Mouse (Mus musculus): ENCODE data around the gene Ffar3. TPM values are rescaled to one million over a fixed set of nuclear protein-coding genes. Genes with fewer than 3 reads are reported as not detected.

Gene Ffar3
- polyA plus RNA-seq, 1 experiment from 2014 or later, result 0.88 TPM

DNA sequence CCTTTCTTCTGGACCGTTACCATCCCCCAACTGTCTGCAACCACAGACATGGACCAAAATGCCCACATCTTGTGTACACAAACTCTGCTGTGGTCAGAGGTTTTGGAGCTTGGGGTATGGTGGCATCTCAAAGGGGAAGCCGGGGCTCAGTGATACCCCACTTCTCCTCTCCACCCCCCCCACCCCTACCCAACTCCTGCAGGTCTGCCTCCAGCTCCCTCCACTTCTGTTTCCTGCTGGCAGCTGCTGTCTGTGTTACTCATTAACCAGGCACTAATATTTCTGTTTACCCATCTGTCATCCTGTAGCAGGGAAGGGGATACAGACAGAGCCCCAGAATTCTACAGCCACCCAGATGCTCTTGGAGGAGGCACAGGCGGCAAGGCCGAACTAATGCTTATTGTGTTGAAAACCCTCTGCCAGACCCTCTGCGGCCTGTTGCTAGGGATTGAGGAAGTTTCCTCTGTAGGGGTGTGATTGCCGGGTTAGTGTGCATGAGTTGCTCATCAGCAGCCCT is 43.6 kb downstream of the Ffar3 start:
- Histone ChIP-seq H3K27me3 (no peaks in the 10 kb centered on the region), H3K4me2 (no peak overlapping the region), H3K27ac (peak overlapping the region; percentile 41; the same call in 1 of the 2 replicates), H3K36me3 (no peaks in the 10 kb centered on the region), H3K9me3 (replicated peaks) (no peaks in the 10 kb centered on the region), H3K4me1 (peaks cover 14% of the 10 kb centered on the region), H3K9ac (no peak overlapping the region), H3K4me3 (replicated peaks) (no peak overlapping the region)
- ATAC-seq (replicated peaks; ENCODE audit: low FRiP score), result peak; percentile 25; the same call in 1 of the 2 replicates
- WGBS, result 71% methylated on average over 6 of the region's 6 CpGs

DNA sequence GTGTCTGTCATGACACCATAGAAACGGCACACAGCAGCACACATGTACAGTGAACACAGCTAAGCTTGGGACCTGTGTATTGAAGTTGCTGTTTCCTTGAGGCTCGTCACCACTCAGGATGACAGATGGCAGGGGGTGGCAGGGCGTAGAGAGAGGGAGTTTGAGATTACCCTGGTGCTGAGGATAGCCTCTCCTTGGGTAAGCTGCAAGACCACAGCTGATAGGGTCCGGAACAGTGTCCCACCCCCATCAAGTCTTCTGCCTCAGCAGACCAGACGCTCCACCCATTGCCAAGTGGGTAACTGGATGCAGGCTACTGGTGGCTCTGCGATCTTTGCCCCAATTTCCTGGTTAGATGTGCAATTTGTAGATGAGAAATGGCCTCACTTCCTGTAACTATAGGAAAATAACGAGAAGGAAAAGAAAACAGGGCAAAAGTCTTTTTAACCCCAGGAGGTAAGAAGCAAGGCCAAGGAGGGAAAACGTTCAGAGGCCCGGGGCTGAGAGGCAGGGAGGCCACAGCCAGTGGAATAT is 44.2 kb downstream of the Ffar3 start:
- peak overlapping the region; percentile 41; the same call in 1 of the 2 replicates for H3K27ac ChIP-seq
- no peak for ATAC-seq (replicated peaks; ENCODE audit: low FRiP score)
- H3K9ac ChIP-seq, result no peak overlapping the region
- H3K36me3 ChIP-seq, result no peaks in the 10 kb centered on the region
- H3K4me3 ChIP-seq (replicated peaks), result no peak overlapping the region
- WGBS, result 38% methylated on average over 9 of the region's 9 CpGs
- peaks cover 14% of the 10 kb centered on the region for H3K4me1 ChIP-seq
- H3K4me2 ChIP-seq, result no peak overlapping the region
- H3K27me3 ChIP-seq, result no peaks in the 10 kb centered on the region
- H3K9me3 ChIP-seq (replicated peaks), result no peaks in the 10 kb centered on the region

DNA sequence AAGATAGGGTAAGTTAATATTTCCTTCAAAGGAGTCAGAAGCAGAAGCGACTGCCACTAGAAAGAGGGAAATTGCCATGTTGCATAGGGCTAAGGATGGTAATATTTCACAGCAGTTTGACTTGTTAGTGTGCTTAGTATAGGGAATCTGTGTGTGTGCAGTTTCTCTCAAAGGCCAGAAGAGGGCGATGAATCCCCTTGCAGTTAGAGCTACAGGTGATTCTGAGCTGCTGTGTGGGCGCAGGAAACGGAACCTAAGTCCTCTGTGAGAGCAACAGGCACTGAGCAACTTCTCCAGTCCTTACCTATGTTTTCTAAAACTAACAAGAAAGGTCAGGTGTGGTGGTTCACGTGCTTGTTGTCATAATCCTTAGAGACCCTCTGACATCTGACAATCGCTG is 45.7 kb downstream of the Ffar3 start:
- WGBS, result 59% methylated on average over 6 of the region's 6 CpGs
- Histone ChIP-seq H3K4me2 (no peak overlapping the region), H3K27me3 (no peaks in the 10 kb centered on the region), H3K27ac (no peak overlapping the region), H3K9me3 (replicated peaks) (no peaks in the 10 kb centered on the region), H3K9ac (no peak overlapping the region), H3K36me3 (no peaks in the 10 kb centered on the region), H3K4me3 (replicated peaks) (no peak overlapping the region), H3K4me1 (peaks cover 14% of the 10 kb centered on the region)
- no peak for ATAC-seq (replicated peaks; ENCODE audit: low FRiP score)

DNA sequence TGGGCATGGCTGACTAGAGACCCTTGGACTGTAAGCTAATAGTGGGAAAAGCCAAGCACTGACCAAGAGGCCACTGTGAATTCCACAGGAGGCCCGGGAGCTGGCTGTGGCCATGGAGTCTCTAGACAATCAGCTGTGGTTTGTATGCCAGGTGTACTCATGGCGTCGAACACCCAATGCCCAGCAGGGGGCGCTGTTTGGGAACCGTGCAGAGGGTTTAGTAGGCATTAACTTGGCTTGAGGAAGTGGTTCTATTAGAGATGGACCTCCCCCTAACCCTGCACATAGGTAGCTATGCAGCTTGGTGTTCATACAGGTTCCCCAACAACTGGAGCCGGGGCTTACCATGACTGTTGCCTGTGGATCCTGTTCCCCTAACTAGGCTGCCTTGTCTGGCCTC is 50.1 kb downstream of the Ffar3 start:
- no peak for ATAC-seq (replicated peaks; ENCODE audit: low FRiP score)
- 53% methylated on average over 6 of the region's 6 CpGs for WGBS

More for the DNA sequence above, 50.1 kb downstream of the Ffar3 start:
- Histone ChIP-seq H3K9me3 (replicated peaks) (no peaks in the 10 kb centered on the region), H3K27ac (no peak overlapping the region), H3K4me2 (no peak overlapping the region), H3K9ac (no peak overlapping the region), H3K36me3 (no peaks in the 10 kb centered on the region), H3K4me3 (replicated peaks) (no peak overlapping the region), H3K4me1 (no peaks in the 10 kb centered on the region), H3K27me3 (no peaks in the 10 kb centered on the region)

Other genes starting within 250 kb of the Ffar3 start
- gene Upk1a, start 243.3 kb downstream of the Ffar3 start, polyA plus RNA-seq (2015; fragmentation: Nextera tagmentation; extraction: Ambion mirVana), result 3.6 and 5.3 TPM in 2 replicates
- gene Cox6b1, start 230.0 kb downstream of the Ffar3 start, polyA plus RNA-seq (2015; fragmentation: Nextera tagmentation; extraction: Ambion mirVana), result 1,049 and 1,131 TPM in 2 replicates
- not detected in 2 replicates for gene Etv2, start 220.3 kb downstream of the Ffar3 start, polyA plus RNA-seq (2015; fragmentation: Nextera tagmentation; extraction: Ambion mirVana)
- gene Rbm42, start 205.9 kb downstream of the Ffar3 start, polyA plus RNA-seq (2015; fragmentation: Nextera tagmentation; extraction: Ambion mirVana), result 118 and 119 TPM in 2 replicates
- gene Haus5, start 191.2 kb downstream of the Ffar3 start, polyA plus RNA-seq (2015; fragmentation: Nextera tagmentation; extraction: Ambion mirVana), result 58.0 and 61.1 TPM in 2 replicates
- gene Pmis2, start 184.6 kb downstream of the Ffar3 start, polyA plus RNA-seq (2015; fragmentation: Nextera tagmentation; extraction: Ambion mirVana), result not detected in 2 replicates
- gene 2200002J24Rik, start 157.3 kb downstream of the Ffar3 start, polyA plus RNA-seq (2015; fragmentation: Nextera tagmentation; extraction: Ambion mirVana), result 0.58 TPM in 1 of 2 replicates, not detected in the other
- gene Atp4a, start 144.0 kb downstream of the Ffar3 start, polyA plus RNA-seq (2015; fragmentation: Nextera tagmentation; extraction: Ambion mirVana), result 1.3 and 1.5 TPM in 2 replicates
- gene Tmem147, start 126.6 kb downstream of the Ffar3 start, polyA plus RNA-seq (2015; fragmentation: Nextera tagmentation; extraction: Ambion mirVana), result 180 and 192 TPM in 2 replicates
- 0.35 and 0.68 TPM in 2 replicates for gene Gapdhs, start 112.5 kb downstream of the Ffar3 start, polyA plus RNA-seq (2015; fragmentation: Nextera tagmentation; extraction: Ambion mirVana)
- gene Sbsn, start 104.7 kb downstream of the Ffar3 start, polyA plus RNA-seq (2015; fragmentation: Nextera tagmentation; extraction: Ambion mirVana), result 2.2 and 2.6 TPM in 2 replicates
- 1.3 and 7.7 TPM in 2 replicates for gene Dmkn, start 92.4 kb downstream of the Ffar3 start, polyA plus RNA-seq (2015; fragmentation: Nextera tagmentation; extraction: Ambion mirVana)
- gene Krtdap, start 68.3 kb downstream of the Ffar3 start, polyA plus RNA-seq (2015; fragmentation: Nextera tagmentation; extraction: Ambion mirVana), result 5.8 and 26.9 TPM in 2 replicates
- gene Ffar2, start 32.4 kb downstream of the Ffar3 start, polyA plus RNA-seq (2015; fragmentation: Nextera tagmentation; extraction: Ambion mirVana), result 0.19 and 0.49 TPM in 2 replicates
- not detected in 2 replicates for gene Ffar1, start 5.4 kb upstream of the Ffar3 start, polyA plus RNA-seq (2015; fragmentation: Nextera tagmentation; extraction: Ambion mirVana)
- gene Cd22, start 24.2 kb upstream of the Ffar3 start, polyA plus RNA-seq (2015; fragmentation: Nextera tagmentation; extraction: Ambion mirVana), result 0.12 and 0.19 TPM in 2 replicates
- 0.39 and 0.61 TPM in 2 replicates for gene Mag, start 58.7 kb upstream of the Ffar3 start, polyA plus RNA-seq (2015; fragmentation: Nextera tagmentation; extraction: Ambion mirVana)
- not detected in 2 replicates for gene Hamp2, start 68.5 kb upstream of the Ffar3 start, polyA plus RNA-seq (2015; fragmentation: Nextera tagmentation; extraction: Ambion mirVana)
- gene Hamp, start 87.9 kb upstream of the Ffar3 start, polyA plus RNA-seq (2015; fragmentation: Nextera tagmentation; extraction: Ambion mirVana), result not detected in 2 replicates
- gene Usf2, start 100.6 kb upstream of the Ffar3 start, polyA plus RNA-seq (2015; fragmentation: Nextera tagmentation; extraction: Ambion mirVana), result 25.0 and 25.3 TPM in 2 replicates
- 62.7 and 62.8 TPM in 2 replicates for gene Lsr, start 117.3 kb upstream of the Ffar3 start, polyA plus RNA-seq (2015; fragmentation: Nextera tagmentation; extraction: Ambion mirVana)
- 5.8 and 6.8 TPM in 2 replicates for gene Fam187b, start 117.6 kb upstream of the Ffar3 start, polyA plus RNA-seq (2015; fragmentation: Nextera tagmentation; extraction: Ambion mirVana)
- 30.6 and 35.0 TPM in 2 replicates for gene Fxyd5, start 186.3 kb upstream of the Ffar3 start, polyA plus RNA-seq (2015; fragmentation: Nextera tagmentation; extraction: Ambion mirVana)
- 8.2 and 11.2 TPM in 2 replicates for gene Fxyd7, start 195.3 kb upstream of the Ffar3 start, polyA plus RNA-seq (2015; fragmentation: Nextera tagmentation; extraction: Ambion mirVana)
- 50.8 and 57.9 TPM in 2 replicates for gene Fxyd1, start 201.0 kb upstream of the Ffar3 start, polyA plus RNA-seq (2015; fragmentation: Nextera tagmentation; extraction: Ambion mirVana)
- gene Lgi4, start 203.2 kb upstream of the Ffar3 start, polyA plus RNA-seq (2015; fragmentation: Nextera tagmentation; extraction: Ambion mirVana), result 0.34 and 0.44 TPM in 2 replicates
- 14.3 and 14.8 TPM in 2 replicates for gene Fxyd3, start 220.5 kb upstream of the Ffar3 start, polyA plus RNA-seq (2015; fragmentation: Nextera tagmentation; extraction: Ambion mirVana)

Data from kidney, embryonic 15.5 days (tissue).